Mouse (Mus musculus) brain, embryonic 14.5 days (tissue): Measurements from ENCODE around the gene Them5.

ENCODE experiments used
- CTCF ChIP-seq: fragments of 200-500 bp; IDR thresholded peaks from 2 replicates; pipeline ENCODE4 v1.5.1; 2012; ENCODE audit warnings: inconsistent platforms, mild to moderate bottlenecking, moderate library complexity, borderline replicate concordance; ENCODE audit not compliant: insufficient read depth, insufficient read length; ENCODE audit errors: extremely low read depth
- POLR2A ChIP-seq: fragments of 200-500 bp; IDR thresholded peaks from 2 replicates; pipeline ENCODE4 v1.6.1; 2012; ENCODE audit warnings: mild to moderate bottlenecking, inconsistent platforms, borderline replicate concordance; ENCODE audit not compliant: poor library complexity, insufficient read depth, insufficient read length, severe bottlenecking; ENCODE audit errors: extremely low read depth

GRCm38 (mm10) chr3:94375146-94375545 lies 33.2 kb downstream of the Them5 start:
- TF ChIP-seq CTCF (no peak), POLR2A (no peak)
